Mouse (Mus musculus): ENCODE measurements around the gene C9. TPM values are rescaled to one million over a fixed set of nuclear protein-coding genes. Genes with fewer than 3 reads are reported as not detected.
A peak's percentile ranks its signal among the peaks of the same experiment; 100 is the strongest.

C9 gene
- 4.2 and 5.1 TPM in 2 replicates for polyA plus RNA-seq (2015; fragmentation: Nextera tagmentation; extraction: Ambion mirVana)

DNA sequence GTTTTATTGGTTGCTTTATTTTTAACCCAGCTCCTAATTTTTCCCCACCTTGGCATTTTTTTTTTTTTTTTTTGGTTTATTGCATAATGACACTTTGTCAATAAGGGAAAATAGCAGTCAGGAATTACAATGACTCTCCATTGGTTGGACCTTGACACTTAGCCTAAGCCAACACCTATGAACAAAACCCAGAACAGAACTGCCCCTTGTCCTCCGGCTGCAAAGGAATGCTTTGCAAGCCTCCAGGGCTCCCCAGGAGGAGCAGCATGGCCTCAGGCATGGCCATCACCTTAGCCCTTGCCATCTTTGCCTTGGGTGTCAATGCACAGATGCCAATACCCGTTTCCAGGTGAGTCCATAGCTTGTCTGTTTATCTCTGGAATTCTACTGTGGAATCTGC is at the start of gene C9:
Gene C9, plus strand, starts transcription at position 193 of the 400 bp plus-strand sequence.
- ATAC-seq = peak; percentile 78
- Histone ChIP-seq H3K9me3 (ENCODE audit: control insufficient read depth, low read length) (no peaks in the 10 kb centered on the region), H3K27ac (ENCODE audit: low read length) (no peak within 1 kb of the TSS; the same call in 1 of the 2 replicates), H3K36me3 (ENCODE audit: control insufficient read depth, insufficient read depth, low read length) (no peaks in the 10 kb centered on the region), H3K4me1 (ENCODE audit: control insufficient read depth, insufficient read depth, low read length) (peaks cover 15% of the 10 kb centered on the region), H3K9ac (ENCODE audit: low read depth, low read length) (no peak within 1 kb of the TSS), H3K27me3 (replicated peaks; ENCODE audit: control insufficient read depth, insufficient read depth, low read length) (no peaks in the 10 kb centered on the region), H3K4me2 (ENCODE audit: low read depth, low read length) (no peak within 1 kb of the TSS), H3K4me3 (ENCODE audit: low read length) (no peak within 1 kb of the TSS)
- WGBS = 39% methylated on average over 2 of the region's 2 CpGs

DNA sequence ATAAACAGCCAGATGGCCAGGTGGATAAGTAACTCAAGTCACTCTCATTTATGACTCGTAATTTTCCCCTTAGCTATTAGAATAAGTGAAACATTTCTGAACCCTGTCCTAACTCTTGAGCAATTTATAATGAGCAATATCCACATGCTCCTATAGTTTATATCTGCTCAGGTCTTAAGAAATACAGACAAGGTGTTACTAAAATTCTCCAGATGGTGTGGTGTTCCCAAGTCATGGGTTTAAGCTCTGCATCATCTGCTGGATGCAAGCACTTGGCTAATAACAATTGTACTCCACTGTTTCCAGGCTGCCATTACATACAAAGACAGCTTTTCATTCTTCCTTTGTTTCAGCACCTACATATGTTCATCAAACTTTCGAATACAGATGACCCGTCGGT is 46.9 kb upstream of the C9 start:
- Histone ChIP-seq H3K4me3 (ENCODE audit: low read length) (no peak overlapping the region), H3K4me1 (ENCODE audit: control insufficient read depth, insufficient read depth, low read length) (no peaks in the 10 kb centered on the region), H3K9ac (ENCODE audit: low read depth, low read length) (no peak overlapping the region), H3K9me3 (ENCODE audit: control insufficient read depth, low read length) (no peaks in the 10 kb centered on the region), H3K27me3 (replicated peaks; ENCODE audit: control insufficient read depth, insufficient read depth, low read length) (no peaks in the 10 kb centered on the region), H3K36me3 (ENCODE audit: control insufficient read depth, insufficient read depth, low read length) (no peaks in the 10 kb centered on the region), H3K4me2 (ENCODE audit: low read depth, low read length) (no peak overlapping the region), H3K27ac (ENCODE audit: low read length) (no peak overlapping the region)
- ATAC-seq = no peak
- 90% methylated on average over 4 of the region's 4 CpGs for WGBS

DNA sequence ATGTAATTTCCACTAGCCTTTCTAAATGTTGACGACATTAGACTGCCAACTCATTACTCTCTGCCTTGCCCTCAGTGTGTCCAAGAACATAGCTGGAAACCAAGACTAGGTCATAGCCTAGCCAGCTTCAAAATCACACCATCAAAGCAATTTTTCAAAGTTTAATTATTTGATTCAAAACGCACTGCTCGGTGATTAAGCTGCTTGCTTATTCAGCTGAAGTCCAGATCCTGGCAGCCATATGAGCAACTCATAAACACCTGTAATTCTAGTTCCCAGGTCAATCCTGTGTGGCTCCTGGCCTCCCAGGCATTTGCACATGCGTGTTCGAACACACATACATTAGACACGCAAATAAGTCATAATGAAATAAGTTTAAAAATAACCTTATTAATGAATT is 46.2 kb upstream of the C9 start:
- no peak overlapping the region for H3K4me3 ChIP-seq (ENCODE audit: low read length)
- H3K9ac ChIP-seq (ENCODE audit: low read depth, low read length) = no peak overlapping the region
- 86% methylated on average over 6 of the region's 6 CpGs for WGBS
- no peak overlapping the region for H3K27ac ChIP-seq (ENCODE audit: low read length)
- ATAC-seq = no peak
- no peaks in the 10 kb centered on the region for H3K4me1 ChIP-seq (ENCODE audit: control insufficient read depth, insufficient read depth, low read length)
- H3K36me3 ChIP-seq (ENCODE audit: control insufficient read depth, insufficient read depth, low read length) = no peaks in the 10 kb centered on the region
- no peaks in the 10 kb centered on the region for H3K27me3 ChIP-seq (replicated peaks; ENCODE audit: control insufficient read depth, insufficient read depth, low read length)
- no peaks in the 10 kb centered on the region for H3K9me3 ChIP-seq (ENCODE audit: control insufficient read depth, low read length)
- H3K4me2 ChIP-seq (ENCODE audit: low read depth, low read length) = no peak overlapping the region

DNA sequence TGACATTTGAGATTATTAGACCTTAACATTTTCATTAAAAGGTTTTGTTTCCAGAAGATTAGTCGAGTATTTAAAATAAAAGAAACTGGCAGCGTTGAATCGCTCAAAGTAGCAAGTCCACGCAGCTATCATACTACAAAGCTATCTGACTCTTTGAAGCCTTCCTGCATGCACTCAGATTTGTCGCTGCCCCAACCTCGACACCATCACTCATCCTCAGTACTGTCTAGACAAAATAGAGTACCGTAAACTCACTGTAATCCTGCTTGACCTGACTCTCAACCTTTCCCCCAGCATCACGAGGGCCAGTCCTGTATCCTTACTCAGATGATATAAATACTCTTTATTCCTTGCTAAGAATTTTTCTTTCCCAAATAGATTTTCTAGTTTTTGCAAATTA is 45.0 kb upstream of the C9 start:
- ATAC-seq = no peak
- Histone ChIP-seq H3K36me3 (ENCODE audit: control insufficient read depth, insufficient read depth, low read length) (no peaks in the 10 kb centered on the region), H3K4me1 (ENCODE audit: control insufficient read depth, insufficient read depth, low read length) (no peaks in the 10 kb centered on the region), H3K4me3 (ENCODE audit: low read length) (no peak overlapping the region), H3K27me3 (replicated peaks; ENCODE audit: control insufficient read depth, insufficient read depth, low read length) (no peaks in the 10 kb centered on the region), H3K9ac (ENCODE audit: low read depth, low read length) (no peak overlapping the region), H3K27ac (ENCODE audit: low read length) (no peak overlapping the region), H3K4me2 (ENCODE audit: low read depth, low read length) (no peak overlapping the region), H3K9me3 (ENCODE audit: control insufficient read depth, low read length) (no peaks in the 10 kb centered on the region)
- 68% methylated on average over 8 of the region's 8 CpGs for WGBS

DNA sequence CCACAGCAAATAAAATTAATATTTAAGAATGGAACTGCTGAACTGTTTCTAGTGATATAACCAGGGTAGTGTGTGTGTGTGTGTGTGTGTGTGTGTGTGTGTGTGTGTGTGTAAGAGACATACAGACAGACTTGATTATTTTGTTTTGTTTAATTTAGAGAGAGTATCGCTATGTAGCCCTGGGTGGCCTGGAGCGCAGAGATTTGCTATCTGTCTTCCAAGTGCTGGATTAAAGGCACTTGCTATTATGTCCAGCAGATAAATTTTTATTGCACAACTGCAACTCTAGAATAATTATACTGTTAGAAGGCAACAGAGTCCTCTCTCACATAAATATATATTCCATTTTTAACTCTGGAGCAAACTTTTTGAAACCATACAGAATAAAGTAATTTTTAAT is 42.7 kb upstream of the C9 start:
- no peaks in the 10 kb centered on the region for H3K9me3 ChIP-seq (ENCODE audit: control insufficient read depth, low read length)
- H3K4me3 ChIP-seq (ENCODE audit: low read length) = no peak overlapping the region
- no peaks in the 10 kb centered on the region for H3K36me3 ChIP-seq (ENCODE audit: control insufficient read depth, insufficient read depth, low read length)
- H3K4me1 ChIP-seq (ENCODE audit: control insufficient read depth, insufficient read depth, low read length) = peaks cover 3% of the 10 kb centered on the region
- no peaks in the 10 kb centered on the region for H3K27me3 ChIP-seq (replicated peaks; ENCODE audit: control insufficient read depth, insufficient read depth, low read length)
- no peak overlapping the region for H3K4me2 ChIP-seq (ENCODE audit: low read depth, low read length)
- no peak for ATAC-seq
- no peak overlapping the region for H3K9ac ChIP-seq (ENCODE audit: low read depth, low read length)
- H3K27ac ChIP-seq (ENCODE audit: low read length) = no peak overlapping the region
- 47% methylated on average over 2 of the region's 2 CpGs for WGBS

DNA sequence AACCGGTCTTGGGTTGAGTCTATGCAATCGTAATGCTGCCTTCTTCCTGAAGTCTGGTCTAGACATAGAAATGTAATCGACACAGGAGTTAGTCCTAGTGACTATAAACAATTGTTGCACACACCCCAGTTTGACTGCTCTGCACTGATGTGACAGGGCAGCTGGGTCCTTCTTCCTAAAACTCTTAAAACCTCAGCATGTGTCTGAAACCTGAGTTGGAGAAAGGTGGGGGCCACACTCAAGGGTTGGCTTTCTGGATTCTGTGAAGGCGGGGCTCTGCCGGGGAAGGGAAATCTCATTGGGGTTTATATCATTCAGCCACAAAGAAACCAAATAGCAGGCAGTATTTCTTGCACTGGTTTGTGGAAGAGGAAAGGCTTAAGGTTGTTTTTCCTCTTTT is 41.0 kb upstream of the C9 start:
- no peak overlapping the region for H3K27ac ChIP-seq (ENCODE audit: low read length)
- no peak overlapping the region for H3K4me3 ChIP-seq (ENCODE audit: low read length)
- H3K9me3 ChIP-seq (ENCODE audit: control insufficient read depth, low read length) = no peaks in the 10 kb centered on the region
- no peaks in the 10 kb centered on the region for H3K36me3 ChIP-seq (ENCODE audit: control insufficient read depth, insufficient read depth, low read length)
- no peak overlapping the region for H3K4me2 ChIP-seq (ENCODE audit: low read depth, low read length)
- ATAC-seq = no peak
- no peaks in the 10 kb centered on the region for H3K27me3 ChIP-seq (replicated peaks; ENCODE audit: control insufficient read depth, insufficient read depth, low read length)
- no peak overlapping the region for H3K9ac ChIP-seq (ENCODE audit: low read depth, low read length)
- WGBS = 76% methylated on average over 5 of the region's 5 CpGs
- H3K4me1 ChIP-seq (ENCODE audit: control insufficient read depth, insufficient read depth, low read length) = peaks cover 3% of the 10 kb centered on the region

DNA sequence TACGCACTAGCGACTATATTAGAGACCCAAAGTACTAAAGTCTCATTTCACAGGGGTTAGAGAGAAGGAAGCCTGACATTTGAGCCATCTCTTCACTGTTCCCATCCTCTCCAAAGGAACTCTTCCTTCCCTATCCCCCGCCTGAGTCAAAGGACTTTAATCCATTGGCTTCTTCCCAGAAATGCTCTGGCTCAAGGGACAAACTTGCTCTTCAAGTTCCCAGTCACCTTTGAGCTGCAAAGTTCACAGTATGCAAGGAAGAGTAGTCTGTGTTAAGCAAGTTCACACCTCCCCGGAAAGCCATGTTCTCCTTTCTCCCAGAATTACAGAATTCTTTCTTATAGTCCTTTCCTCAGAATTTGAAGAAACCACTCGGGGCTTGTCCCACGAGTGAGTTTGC is 38.4 kb upstream of the C9 start:
- Histone ChIP-seq H3K27me3 (replicated peaks; ENCODE audit: control insufficient read depth, insufficient read depth, low read length) (no peaks in the 10 kb centered on the region), H3K9me3 (ENCODE audit: control insufficient read depth, low read length) (no peaks in the 10 kb centered on the region), H3K4me2 (ENCODE audit: low read depth, low read length) (no peak overlapping the region), H3K4me3 (ENCODE audit: low read length) (no peak overlapping the region), H3K9ac (ENCODE audit: low read depth, low read length) (no peak overlapping the region), H3K27ac (ENCODE audit: low read length) (no peak overlapping the region), H3K4me1 (ENCODE audit: control insufficient read depth, insufficient read depth, low read length) (peaks cover 3% of the 10 kb centered on the region), H3K36me3 (ENCODE audit: control insufficient read depth, insufficient read depth, low read length) (no peaks in the 10 kb centered on the region)
- 89% methylated on average over 6 of the region's 6 CpGs for WGBS
- 0 out of 2 replicates have a peak, but pooled peaks have one; percentile 60 for ATAC-seq

DNA sequence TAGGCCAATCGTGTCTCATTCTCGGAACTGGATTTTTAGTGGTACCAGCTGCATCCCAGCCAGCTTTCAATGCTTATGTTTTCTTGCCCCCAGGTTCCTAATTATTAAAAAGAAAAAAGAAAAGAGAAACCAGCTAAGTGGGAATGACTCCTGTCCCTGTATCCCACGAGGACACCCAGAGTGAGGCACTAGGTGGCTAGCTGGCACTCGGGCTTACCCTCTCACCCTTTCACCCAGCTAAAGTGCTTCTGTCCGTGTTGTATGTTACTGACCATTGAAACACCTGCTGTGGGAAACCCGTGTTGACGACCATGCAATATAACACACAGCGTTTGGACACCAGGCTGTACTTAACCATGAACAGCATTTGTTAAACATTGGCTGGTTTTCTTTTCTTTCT is 36.1 kb upstream of the C9 start:
- H3K4me2 ChIP-seq (ENCODE audit: low read depth, low read length) = no peak overlapping the region
- H3K4me3 ChIP-seq (ENCODE audit: low read length) = no peak overlapping the region
- no peak for ATAC-seq
- peaks cover 3% of the 10 kb centered on the region for H3K4me1 ChIP-seq (ENCODE audit: control insufficient read depth, insufficient read depth, low read length)
- H3K27me3 ChIP-seq (replicated peaks; ENCODE audit: control insufficient read depth, insufficient read depth, low read length) = no peaks in the 10 kb centered on the region
- H3K9ac ChIP-seq (ENCODE audit: low read depth, low read length) = no peak overlapping the region
- WGBS = 86% methylated on average over 8 of the region's 8 CpGs
- H3K9me3 ChIP-seq (ENCODE audit: control insufficient read depth, low read length) = no peaks in the 10 kb centered on the region
- no peak overlapping the region for H3K27ac ChIP-seq (ENCODE audit: low read length)
- H3K36me3 ChIP-seq (ENCODE audit: control insufficient read depth, insufficient read depth, low read length) = no peaks in the 10 kb centered on the region

DNA sequence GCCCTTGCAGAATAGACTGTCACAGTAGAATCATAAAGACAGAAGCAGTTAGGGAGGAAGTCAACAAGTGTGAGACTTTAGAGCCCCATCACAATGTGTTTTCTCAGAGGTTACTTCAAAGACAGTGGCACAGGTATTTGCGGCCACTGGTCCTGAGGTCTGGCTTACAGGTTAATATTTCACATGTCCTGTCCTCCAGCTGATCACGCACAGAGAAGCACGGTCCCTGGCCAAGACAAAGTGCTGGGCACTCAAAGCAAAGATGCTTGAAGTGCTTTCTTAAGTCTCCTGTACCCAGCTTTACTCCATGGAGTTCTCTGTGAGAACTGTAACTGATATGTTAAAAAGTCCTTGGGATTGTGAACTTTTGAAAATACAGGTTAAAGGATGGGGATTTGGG is 35.0 kb upstream of the C9 start:
- Histone ChIP-seq H3K4me3 (ENCODE audit: low read length) (no peak overlapping the region), H3K27me3 (replicated peaks; ENCODE audit: control insufficient read depth, insufficient read depth, low read length) (no peaks in the 10 kb centered on the region), H3K27ac (ENCODE audit: low read length) (no peak overlapping the region), H3K4me2 (ENCODE audit: low read depth, low read length) (no peak overlapping the region), H3K36me3 (ENCODE audit: control insufficient read depth, insufficient read depth, low read length) (no peaks in the 10 kb centered on the region), H3K4me1 (ENCODE audit: control insufficient read depth, insufficient read depth, low read length) (peaks cover 3% of the 10 kb centered on the region), H3K9ac (ENCODE audit: low read depth, low read length) (no peak overlapping the region), H3K9me3 (ENCODE audit: control insufficient read depth, low read length) (no peaks in the 10 kb centered on the region)
- 70% methylated on average over 3 of the region's 3 CpGs for WGBS
- no peak for ATAC-seq

DNA sequence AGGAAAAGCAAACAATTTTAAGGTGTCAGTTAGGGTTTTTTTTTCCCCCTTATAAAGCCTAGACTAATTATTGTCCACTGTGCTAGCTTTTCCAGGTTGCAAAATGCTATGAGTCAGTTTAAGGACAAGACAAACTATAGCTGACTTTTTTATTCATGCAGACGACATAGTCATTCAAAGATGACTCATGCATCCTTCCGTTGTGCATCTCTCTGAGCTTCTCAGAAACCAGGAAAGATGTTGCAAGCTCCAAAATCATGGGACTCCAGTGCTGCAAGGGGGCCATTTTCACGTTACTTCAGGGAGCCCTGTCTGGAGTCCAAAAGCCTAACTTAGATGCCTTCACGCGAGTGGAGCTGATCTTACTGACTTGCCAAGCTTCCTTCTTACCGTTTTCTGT is 33.8 kb upstream of the C9 start:
- Histone ChIP-seq H3K4me2 (ENCODE audit: low read depth, low read length) (no peak overlapping the region), H3K27ac (ENCODE audit: low read length) (no peak overlapping the region), H3K36me3 (ENCODE audit: control insufficient read depth, insufficient read depth, low read length) (no peaks in the 10 kb centered on the region), H3K9me3 (ENCODE audit: control insufficient read depth, low read length) (no peaks in the 10 kb centered on the region), H3K4me3 (ENCODE audit: low read length) (no peak overlapping the region), H3K4me1 (ENCODE audit: control insufficient read depth, insufficient read depth, low read length) (peaks cover 3% of the 10 kb centered on the region), H3K27me3 (replicated peaks; ENCODE audit: control insufficient read depth, insufficient read depth, low read length) (no peaks in the 10 kb centered on the region), H3K9ac (ENCODE audit: low read depth, low read length) (no peak overlapping the region)
- no peak for ATAC-seq
- 86% methylated on average over 6 of the region's 6 CpGs for WGBS
